Mouse (Mus musculus) skeletal muscle tissue, adult 2 months (tissue): ENCODE data around the gene Slc7a6os.

Experiments
- DNase-seq: peaks from one replicate; pipeline ENCODE4 v3.0.0-alpha.2; 2012; ENCODE audit warnings: low read depth, low spot score

Gene Slc7a6os

DNA sequence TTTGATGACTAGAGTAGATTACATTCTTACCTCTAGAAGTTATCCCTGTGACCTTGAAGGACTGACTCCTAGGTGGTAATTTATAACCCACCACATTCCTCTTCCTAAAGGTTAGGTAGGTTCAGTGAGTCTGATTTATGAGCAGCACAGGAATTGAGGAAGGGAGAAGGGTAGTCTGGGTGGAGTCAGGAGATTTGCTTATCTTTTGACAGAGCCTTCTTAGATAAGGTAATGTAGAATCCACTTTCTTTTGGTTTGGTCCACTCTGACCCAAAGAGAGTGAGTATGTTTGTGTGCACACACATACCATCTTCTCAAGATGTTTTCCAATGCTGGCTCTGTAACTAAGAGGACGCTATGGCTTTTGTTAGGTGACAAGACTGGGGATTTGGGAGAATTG is 33.1 kb downstream of the Slc7a6os start:
- DNase-seq, result no peak

DNA sequence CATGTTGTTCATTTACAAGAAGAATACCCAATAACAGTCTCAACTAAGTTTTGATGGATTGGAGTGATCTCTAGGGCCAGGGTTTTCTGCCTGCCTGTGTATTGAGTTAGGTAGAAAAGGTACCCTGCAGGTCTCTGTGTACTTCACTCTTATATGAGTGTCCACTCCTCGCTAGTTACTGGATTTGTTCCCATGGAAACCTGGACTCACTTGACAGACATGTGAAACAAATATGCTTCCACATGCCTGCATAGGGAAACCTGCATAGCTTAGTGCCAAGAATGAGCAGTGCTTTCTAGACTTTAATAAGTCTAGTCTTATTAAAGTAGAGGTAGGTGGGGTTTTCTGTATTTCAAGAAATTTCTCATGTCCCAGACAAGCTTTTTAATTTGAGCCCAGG is 33.8 kb downstream of the Slc7a6os start:
- no peak for DNase-seq

DNA sequence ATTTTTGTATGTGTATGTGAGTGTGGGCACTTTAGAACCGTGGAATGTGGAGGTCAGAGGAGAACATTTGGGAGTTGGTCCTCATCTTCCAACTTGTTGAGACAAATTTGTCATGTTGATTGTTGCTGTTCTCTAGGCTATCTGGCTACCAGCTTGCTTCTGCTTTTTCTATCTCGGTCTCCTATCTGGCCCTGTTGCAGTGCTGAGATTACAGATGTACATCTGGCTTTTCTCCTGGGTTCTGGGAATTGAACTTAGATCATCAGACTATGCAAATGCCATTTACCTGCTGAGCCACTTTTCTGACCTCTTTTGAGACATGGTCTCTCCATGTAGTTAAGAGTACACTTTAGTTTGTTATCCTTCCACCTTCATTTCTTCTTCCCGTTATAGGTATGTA is 37.2 kb downstream of the Slc7a6os start:
- no peak for DNase-seq

DNA sequence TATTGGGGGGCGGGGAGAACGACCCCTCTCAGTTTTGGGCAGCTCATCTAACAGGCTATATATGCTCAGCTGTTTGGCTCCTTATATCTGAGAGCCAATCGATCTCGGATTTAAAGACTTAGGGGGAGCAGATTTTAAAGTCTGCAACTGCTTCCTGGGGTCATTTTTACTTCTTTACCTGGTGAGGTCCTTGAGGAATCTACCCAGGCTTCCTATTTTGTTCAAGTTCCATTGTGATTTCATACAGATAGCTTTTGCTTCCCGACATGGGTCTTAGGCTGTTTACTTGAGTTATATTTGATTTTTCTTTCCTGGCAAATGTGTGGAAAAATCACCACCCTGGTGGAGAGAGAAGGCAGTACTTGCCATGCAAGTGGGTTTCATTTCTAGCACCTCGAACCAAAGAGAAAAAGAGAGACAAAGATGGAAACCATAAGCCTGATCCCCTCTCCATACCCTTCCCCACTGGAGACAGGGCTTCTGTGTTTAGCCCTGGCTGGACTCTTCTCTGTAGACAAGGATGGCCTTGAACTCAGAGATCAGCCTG is 40.7 kb downstream of the Slc7a6os start:
- DNase-seq, result no peak

DNA sequence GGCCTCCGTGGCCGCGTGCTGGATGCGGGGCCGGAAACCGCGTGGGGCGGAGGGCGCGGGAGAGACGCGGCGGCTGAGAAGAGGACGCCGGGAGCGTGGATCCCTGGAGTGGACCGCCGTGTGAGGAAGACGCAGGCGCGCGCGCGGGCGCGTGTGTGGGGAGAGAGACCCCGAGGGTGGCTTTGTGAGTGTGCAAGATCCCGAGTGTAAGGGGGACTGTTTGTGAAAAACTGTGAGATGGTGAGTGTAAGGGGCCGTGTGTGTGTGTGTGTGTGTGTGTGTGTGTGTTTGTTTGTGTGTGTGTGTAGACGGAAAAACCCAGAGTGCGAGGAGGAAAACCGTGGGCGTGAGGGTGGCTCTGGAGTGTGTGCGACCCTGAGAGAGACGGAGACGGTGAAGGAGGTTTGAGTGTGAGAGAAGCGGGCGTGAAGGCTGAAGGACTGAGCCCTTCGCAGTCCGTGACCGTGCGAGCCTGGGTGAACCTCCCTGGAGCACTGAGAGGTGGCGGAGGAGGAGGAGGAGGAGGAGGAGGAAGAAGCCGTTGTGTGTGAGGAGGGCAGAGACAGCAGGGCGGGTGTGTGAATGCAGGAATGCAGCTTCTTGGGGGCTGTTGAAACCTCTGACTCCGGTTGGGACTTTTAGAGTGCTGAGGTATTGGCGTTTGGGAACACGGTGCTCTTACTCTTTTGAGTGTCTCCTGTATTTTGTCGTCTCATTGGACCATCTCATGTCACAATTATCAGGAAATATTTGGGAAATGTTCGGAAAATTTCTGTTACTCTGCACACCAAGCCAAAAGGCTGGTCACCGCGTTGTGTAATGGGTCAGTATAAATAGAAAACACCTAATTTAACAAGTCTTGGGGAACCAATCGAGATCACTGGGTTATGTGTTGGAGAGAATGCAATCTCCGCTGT is 41.5 kb downstream of the Slc7a6os start:
- DNase-seq, result no peak

DNA sequence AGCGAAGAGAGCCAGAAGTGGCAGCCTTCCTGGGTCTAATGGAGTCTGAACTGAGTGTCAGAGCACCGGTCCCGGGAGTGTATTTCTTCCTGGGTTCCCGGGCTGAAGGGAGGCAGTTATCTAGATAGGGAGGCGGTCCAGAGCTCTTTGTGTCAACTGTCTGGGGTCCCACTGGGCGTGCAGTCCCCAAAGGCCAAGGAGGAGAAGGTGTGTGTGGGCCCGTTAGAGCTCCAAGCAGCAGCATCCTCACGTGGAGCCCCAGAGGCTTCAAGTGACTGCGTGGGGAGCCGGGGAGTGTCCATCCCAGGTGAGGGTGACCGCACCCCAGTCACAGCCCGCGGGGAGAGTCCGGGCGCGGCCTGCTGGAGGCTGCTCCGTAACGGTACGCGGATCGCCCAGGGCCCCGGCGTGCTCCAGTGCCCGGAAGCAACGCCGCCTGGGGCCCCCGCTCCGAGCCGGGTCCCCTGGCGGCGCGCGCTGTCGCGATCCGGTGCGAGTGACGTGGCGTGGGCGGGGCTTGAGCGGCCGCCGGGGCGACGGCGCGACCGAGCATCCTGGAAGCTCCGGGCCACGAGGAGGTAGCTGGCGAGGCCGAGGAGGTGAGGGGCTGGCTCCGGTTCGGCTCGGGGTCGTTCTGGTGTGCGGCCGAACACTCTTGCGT is 42.2 kb downstream of the Slc7a6os start, which contains the start of gene Slc7a6:
TSS of gene Slc7a6 (plus strand) at position 502 of the 661 bp plus-strand sequence.
- no peak for DNase-seq

DNA sequence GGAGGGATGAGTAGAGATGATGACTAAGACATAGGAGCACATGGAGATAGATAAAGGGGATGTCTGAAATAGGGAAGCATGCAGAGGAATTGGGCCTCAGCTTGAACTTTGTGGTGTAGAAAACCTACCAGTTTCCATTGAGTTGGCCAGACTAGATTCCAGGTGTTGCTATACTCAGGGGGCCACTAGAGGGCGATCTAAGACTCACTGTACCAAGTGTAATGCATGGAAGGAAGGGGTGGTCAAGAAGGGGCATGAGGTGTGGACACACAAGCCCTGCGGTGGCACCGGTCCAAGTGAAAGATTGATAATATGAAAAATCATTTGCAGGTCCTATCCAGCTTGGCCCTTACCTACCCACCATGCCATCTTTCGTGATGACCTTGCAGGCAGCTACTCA is 45.3 kb downstream of the Slc7a6os start:
- DNase-seq, result peak; percentile 59

DNA sequence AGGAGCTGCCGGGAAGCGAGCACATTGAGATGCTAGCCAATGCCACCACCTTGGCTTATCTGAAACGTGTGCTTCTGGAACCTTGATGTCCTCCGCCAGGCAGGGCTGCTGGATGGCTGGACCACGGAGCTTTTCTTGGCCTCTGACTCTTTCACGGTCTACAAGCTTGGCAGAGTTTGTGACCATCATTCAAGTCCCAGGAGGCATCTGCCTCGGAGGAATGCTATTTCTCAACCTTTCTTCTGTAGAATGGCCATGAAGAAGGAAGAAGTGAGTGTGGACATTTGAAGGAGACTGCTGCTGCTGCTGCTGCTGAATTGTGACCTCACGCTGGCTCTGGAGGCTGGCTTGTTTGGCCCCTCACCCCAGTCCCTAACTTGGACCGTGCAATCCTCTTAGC is 47.5 kb downstream of the Slc7a6os start:
- no peak for DNase-seq

DNA sequence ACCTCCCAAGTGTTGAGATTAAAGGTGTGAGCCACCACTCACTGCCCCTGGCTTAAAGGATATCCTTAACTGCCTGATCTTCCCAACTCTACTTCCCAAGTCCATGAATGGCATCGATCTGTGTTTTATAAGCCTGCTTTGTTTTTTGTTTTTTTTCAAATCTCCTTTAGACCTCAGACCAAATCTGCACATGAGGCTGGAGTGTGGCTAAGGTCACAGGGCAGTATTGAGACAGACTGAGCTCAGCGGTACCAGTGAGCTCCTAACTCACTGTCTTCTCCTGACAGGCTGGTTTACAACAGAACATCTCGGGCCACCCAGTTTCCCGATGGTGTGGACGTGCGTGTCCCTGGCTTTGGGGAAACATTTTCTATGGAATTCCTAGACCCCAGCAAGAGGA is 50.9 kb downstream of the Slc7a6os start:
- no peak for DNase-seq

DNA sequence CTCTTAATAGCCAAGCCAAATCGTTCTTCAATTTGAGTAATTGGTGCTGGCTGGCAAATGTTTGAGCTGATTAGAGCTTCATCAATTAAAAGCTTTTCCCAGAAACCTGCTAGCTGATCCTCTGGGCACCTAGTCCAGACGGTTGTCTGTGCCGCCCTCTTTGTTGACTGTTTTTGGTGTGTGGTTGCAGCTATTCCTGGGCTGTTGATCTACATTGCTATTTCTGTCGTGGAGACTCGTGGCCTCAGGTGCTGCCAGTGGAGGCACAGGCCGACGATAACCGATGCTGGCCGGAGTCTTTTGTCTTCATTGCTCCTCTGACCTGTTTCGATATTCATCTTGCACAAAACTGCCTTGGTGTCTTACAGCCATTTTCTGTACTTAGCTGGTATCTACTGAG is 52.4 kb downstream of the Slc7a6os start:
- DNase-seq, result peak; percentile 69

DNA sequence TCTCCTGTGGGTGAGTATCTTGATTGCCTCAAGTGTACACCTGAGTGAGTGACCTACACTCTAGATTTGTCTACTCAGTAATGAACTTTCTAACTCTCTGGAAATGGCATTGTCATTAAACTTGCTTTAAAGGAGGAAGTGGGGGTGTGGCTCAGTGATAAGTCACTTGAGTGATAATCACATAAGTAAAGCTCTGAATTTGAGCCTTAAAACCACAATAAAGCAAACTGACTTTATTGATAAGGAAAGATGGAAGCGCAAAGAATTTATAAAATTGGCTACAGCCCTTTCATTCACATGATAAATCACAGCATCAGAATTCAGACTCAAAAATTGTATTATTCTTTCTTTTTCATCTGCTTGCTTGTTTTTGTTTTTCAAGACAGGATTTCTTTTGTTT is 53.3 kb downstream of the Slc7a6os start:
- no peak for DNase-seq

DNA sequence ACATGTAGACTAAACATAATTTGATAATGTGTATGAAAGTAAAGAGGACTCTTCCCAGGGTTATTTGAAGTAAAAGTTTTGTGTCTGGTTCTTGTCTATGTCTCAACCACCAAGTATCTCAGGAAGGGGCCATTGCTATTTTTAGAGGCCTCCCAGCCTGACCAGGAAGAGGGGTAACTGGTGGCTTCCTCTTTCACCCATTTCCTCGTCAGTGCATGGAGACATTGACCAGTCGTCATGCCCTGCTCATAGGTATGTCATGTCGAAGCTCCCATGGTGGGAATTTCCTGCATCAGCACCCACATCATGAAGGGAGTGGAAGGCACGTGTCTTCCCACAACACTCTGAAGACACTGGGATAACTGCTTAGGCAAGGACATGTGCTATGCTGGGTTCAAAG is 57.9 kb downstream of the Slc7a6os start:
- no peak for DNase-seq

DNA sequence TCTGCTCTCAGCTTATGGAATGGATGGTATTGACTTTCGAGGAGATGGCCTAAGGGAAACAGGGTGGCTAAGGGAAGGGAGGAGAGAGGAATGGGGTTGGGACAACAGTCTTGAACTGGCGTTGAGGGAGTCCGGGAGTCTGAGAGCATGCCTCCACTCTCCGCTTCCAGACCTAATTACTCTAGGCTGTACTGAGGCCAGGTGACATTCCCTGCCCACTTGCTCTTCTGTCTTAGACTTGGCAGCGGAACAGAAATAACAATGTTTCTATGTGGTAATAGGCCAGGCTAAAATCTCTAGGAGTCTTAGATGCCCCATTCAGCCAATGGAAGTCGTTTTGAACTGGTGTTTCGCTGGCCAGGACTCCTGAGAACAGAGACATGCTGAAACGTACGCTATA is 59.7 kb downstream of the Slc7a6os start:
- DNase-seq, result no peak
